Mouse (Mus musculus) C2C12 (cell line): ENCODE data around the gene Gm37240.

Experiments
- CEBPB ChIP-seq: IDR thresholded peaks from one replicate; pipeline ENCODE4 v1.6.1; 2011; ENCODE audit warnings: low read depth, mild to moderate bottlenecking, control low read depth, moderate library complexity
- CTCF ChIP-seq: IDR thresholded peaks from one replicate; pipeline ENCODE4 v1.5.1; 2011; ENCODE audit not compliant: control insufficient read depth, insufficient read depth, insufficient read length
- FOSL1 ChIP-seq: IDR thresholded peaks from one replicate; pipeline ENCODE4 v1.8.0; 2011; ENCODE audit warnings: mild to moderate bottlenecking, low read length; ENCODE audit not compliant: poor library complexity, insufficient read depth, severe bottlenecking
- MAX ChIP-seq: IDR thresholded peaks from one replicate; pipeline ENCODE4 v1.6.1; 2011; ENCODE audit warnings: mild to moderate bottlenecking, control low read depth
- MYOD1 ChIP-seq: IDR thresholded peaks from one replicate; pipeline ENCODE4 v1.6.1; 2011; ENCODE audit warnings: low read depth; ENCODE audit not compliant: control insufficient read depth, insufficient read length
- MYOG ChIP-seq: IDR thresholded peaks from one replicate; pipeline ENCODE4 v1.6.1; 2011; ENCODE audit not compliant: control insufficient read depth, insufficient read length; ENCODE audit errors: extremely low read depth
- USF1 ChIP-seq: IDR thresholded peaks from one replicate; pipeline ENCODE4 v1.6.1; 2011; ENCODE audit warnings: low read depth, mild to moderate bottlenecking, control low read depth, moderate library complexity

- TF ChIP-seq CTCF (no peak), MAX (no peak), USF1 (no peak), MYOD1 (no peak), MYOG (no peak), CEBPB (no peak), FOSL1 (no peak)
Measured at GRCm38 (mm10) chr3:84516163-84516562, 1371.2 kb downstream of the Gm37240 start.
